Mouse (Mus musculus) gonadal fat pad, adult 2 months (tissue): ENCODE data around the gene Flnb. TPM values are rescaled to one million over a fixed set of nuclear protein-coding genes. Genes with fewer than 3 reads are reported as not detected.
A peak's percentile ranks its signal among the peaks of the same experiment; 100 is the strongest.

Experiments
- DNase-seq: peaks from one replicate; pipeline ENCODE4 v3.0.0-alpha.2; 2012; ENCODE audit warnings: low read depth
- polyA plus RNA-seq: library from polyadenylated mRNA; depleted of rRNA; stranded (reverse); fragments of >200 nt; gene quantifications from 2 replicates; pipeline ENCODE4 v1.2.3, GENCODE M21; 2012

The Flnb gene
- polyA plus RNA-seq, 1 experiment, result 37.8 TPM

DNA sequence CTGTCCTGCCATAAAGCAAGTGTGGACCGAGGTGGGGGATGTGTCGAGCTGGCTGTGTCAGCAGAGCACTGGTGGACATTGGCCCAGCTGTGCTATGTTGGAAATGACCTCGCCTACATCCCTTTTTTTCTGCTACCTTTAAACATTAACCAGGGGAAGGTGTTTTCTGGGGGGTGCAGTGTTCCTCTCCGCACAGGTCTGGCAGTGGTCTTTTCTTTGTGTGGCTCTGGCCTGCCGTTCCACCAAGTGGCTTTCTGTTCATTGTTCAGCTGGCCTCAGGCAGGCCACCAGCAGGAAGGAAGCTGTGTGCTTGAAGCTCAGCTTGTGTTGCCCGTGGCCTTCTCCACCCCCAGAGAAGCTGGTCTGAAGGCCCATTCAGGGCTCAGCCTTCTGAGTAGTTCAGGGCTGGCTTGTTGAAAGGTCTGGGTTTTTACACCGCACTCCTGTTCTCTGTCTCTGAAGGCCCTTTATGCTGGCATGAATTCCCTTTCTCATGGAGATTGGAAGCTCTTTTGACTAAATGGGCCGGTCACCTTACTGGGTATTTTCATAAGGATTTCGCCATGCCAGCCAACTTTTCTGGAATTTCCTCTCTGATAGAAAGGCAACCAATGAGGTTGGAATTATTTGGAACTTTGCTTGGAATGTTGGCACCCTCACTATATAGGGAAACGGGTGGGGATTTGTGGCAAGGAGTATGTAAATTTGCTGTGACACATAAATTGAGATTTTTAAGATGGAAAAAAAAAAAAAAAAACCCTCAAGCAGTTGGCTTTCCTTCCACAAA is 8.6 kb downstream of the Flnb start:
- no peak for DNase-seq

DNA sequence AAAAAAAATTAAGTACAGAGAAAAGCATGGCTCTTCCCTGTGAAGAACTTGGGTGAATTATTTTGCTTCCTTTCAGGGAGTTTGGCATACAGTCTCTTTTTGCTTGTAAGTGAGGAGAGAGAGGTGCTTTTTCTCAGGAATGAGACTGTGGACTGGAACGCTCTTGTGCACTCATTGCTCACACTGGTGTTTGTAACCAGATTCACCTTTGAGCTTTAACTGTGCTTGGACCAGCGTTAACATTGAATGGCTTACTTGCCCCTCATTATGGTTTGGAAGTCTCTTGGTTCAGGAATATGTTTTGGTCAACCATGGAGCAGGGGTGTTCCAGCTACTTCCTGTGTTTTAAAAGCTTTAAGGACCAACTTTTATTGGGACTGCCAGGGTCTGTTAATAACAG is 11.4 kb downstream of the Flnb start:
- no peak for DNase-seq

DNA sequence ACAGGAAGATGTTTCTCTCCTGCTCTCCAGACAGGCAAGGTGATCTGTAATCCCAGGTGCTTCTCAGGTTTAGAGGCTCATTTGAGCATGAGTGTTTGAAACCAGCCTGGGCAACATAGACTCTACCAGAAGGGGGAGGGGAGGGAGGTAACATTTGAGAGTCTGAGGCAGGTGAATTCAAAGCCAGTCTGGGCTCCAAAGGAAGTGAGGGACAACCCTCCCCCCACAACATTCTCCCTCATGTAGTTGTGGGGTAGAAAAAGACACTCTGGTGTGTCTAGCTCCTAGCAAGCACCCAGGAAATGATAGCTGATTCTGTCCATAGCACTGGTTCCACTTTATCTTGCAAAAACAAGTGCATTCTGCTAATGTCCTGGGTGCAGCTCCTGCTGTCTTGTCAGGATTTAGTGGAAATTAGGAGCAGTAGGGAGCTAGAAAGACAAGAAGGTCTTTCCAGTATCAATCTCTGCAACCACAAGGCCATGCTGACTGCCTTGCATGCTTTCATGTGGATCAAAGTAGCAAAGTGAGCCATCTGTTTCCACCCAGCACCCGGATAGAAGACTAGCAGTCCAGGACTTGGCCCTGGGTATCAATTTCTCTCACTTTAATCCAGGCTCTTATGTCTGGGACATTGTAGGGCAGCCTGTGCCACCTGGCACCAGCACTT is 14.1 kb downstream of the Flnb start:
- no peak for DNase-seq

DNA sequence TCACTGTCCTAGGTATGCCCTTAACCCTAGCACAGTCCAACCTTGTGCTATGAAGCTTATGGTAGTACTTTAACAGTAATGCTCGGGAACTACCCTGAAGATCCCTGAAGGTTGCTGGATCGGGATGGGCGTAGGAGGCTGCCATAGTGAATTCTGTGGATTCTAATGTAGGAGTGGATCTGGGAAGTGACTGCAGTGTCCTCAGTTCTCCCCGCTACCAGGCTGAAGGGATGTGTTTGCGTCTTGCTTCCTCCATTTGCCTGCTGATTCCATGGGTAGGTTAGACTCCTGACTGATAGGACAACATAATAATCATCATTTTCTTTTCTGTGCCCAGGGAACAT is 14.7 kb downstream of the Flnb start:
- no peak for DNase-seq

DNA sequence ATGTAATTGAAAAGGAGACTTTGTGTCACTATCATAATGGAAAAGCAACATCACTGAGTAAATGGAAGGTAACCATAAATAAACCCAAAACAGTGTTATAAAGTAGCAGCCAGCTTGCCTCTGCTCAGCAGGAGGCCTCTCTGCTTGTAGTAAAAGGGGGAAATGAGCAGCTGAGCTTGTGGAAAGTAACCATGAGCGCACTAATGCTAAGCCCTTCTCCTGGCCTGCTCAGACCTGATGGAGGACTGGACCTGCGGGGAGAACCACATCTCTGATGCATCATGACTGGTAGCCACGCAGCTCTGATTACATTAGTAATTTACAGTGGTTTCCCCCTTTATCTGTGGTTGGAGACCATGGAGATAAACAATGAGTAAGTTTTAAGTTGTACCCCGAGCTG is 15.7 kb downstream of the Flnb start:
- DNase-seq, result no peak

DNA sequence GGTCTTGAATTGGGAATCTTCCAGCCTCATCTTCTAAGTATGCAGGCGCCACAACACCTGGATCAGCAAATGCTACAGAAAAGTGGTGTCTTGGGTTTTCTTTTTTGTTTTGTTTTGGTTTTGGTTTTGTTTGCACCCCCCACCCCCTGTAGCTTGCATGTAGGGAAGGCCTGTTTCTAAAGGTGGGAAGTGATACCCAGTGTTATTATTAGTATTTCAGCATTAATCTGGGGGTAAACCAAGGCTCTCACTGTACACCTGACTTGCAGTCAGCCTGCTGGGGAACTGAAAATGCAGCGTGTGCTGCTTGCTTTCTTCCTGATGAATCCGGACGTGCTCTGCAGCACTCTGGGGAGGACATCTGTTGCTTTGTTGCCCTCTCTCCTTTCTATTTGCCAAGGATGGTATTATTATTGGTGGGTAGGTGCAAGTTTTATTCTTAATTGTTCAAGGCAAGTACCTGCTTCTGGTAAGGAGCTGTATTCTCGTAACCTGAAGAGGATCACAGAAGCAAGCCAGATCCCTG is 20.9 kb downstream of the Flnb start:
- DNase-seq, result no peak

DNA sequence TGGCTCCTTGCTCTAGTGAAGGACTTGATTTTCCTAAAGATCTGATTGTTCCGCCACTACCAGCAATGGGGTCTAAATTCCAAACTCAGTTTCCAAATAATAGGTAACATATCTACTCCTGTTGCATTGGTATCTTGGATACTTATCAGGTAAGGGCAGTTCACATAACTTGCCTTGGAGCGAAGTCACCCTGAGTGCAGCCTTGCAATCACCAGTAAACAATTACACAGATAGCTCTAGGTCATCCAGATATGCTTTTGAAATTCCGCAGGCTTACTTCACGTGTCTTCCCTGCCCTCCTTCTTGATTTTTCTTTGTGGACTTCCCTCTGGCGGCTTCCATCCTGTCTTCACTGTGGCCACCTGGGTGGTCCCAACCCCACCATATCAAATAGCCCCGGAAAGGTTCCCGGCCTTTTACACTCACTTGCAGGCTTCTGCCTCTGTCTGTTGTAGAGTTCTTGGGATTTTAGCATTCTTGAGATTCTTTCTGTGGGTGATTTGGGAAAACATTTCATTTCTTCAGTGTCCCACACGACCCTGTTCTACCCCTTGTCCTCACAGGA is 22.3 kb downstream of the Flnb start:
- DNase-seq, result no peak

DNA sequence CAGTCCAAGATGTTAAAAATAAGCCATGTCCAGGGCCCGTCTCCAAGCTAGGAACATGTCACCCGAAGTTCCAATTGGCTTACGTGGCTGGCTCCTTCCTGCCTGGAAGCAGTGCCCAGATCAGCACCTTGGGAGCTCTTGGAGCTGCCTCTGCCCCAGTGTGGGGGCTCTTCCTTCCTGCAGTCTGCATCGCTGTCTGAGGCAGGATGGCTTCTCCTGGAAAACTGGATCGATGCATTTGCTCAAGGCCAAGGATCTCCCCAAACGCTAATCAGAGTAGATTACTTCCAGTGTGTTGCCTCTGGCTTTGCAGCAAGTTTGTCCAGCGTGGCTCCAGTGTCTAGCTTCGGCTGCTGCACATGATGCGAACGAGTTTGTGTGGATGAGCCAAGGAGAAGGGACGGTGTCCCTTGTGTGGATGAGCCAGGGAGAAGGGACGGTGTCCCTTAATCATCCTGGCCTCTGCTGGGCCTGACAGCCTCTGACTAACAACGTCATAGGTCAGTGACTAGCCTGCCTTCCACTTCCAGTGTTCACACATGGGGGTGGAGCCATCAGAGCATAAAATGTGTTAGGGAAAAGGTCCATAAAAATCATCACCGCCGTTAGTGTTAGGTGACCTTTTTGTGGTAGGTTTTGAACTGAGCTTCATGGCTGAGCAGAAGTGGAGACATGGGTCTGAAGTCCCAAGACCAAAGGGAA is 25.0 kb downstream of the Flnb start:
- no peak for DNase-seq

DNA sequence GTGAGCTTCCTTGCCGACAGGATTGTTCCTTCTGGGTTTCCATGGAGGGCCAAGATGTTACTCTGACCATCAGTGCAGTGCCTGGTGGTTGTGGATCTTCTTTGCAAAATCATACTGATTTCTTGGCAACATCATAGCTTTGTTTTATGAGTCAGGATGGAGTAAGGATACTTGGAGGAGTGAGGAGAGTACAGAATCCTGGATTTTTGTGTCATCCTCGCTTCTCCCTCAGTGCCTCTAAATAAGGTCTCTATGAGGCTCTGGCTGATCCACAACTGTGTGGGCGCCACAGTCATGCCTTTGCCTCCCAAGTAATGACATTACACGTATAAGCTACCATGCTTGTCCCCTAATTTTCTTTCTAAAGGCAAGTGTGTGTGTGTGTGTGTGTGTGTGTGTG is 28.9 kb downstream of the Flnb start:
- no peak for DNase-seq

DNA sequence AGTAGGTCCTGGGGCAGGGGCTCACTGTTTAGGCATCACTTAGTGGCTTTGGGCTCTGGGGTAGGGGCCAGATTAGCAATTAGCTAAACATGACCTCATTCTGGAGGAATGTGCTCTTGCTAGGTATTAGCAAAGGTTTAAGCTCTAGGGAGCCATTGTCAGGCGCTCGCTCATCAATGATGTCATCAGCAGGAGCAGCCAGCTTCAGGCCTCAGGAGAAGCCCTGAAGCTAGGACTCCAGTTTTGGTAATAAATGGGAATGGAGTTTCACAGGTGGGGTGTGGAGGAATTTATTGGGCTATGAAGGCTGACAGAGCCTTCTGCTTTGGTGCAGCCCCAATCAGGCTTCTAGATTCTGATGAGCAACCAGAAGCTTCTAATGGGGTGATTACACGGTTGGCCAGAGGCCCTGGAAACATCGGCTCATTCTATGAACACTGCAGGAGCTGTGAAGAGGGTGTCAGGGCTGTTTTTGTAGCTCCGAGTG is 30.0 kb downstream of the Flnb start:
- no peak for DNase-seq

DNA sequence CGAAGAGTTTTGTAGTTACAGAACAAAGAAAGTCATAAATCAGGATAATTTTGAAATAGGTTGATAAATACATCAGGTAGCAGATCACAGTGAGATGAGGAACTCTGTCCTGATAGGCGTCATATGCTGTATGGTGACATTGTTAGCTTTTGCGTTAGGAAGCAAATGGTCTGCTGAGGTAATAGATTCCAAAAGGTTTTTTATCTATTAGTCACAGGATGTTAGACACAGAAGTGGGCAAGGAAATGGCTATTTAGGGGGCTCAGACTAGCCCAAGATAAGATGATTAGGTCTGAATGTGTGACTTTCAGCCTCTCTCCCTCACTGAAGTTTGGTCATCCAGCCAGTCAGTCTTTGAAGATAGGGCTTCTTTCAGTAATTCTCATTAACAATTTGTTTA is 33.2 kb downstream of the Flnb start:
- no peak for DNase-seq

DNA sequence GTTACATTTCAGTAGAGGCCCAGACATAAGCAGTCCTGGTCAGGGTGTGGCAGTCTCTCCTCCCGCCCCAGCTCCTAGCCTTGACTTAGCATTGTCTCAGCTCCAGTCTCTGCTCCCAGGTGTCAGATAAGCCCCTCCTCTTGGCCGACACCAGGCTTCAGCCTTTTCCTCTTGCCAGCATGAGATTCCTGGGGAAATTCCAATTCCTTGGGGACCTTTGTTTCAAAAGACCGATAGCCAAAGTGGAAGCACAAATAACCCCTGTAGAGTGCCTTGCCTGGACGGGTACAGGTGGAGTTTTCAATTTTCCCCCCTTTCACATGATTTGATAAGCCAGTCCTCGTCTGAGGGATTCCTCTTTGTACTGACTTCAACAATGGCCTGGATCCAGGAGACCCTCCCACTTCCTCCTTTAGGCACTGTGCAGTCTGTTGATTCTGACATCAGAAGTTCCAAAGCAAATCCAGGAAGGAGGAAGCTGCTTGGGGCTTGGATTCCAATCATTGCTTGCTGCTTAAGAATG is 33.8 kb downstream of the Flnb start:
- no peak for DNase-seq

DNA sequence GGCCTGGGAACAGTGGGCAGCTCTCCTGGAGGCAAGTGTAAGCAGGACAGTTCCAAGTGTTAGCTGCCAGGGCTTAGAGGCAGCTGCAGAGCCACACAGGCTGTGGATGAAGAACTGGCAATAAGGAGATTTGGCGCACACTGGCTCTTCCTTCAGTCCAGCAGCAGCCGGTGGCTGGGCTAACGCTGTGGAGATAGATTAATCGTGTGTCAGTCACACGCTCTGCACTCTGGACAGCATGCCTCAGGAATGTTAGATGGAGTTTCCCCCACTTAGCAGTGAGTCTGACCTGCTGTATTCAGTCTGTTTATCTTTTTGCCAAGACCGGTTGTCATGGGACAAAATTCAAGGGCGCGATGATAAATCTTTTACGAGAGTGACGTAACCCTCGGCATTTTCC is 35.9 kb downstream of the Flnb start:
- DNase-seq, result no peak

DNA sequence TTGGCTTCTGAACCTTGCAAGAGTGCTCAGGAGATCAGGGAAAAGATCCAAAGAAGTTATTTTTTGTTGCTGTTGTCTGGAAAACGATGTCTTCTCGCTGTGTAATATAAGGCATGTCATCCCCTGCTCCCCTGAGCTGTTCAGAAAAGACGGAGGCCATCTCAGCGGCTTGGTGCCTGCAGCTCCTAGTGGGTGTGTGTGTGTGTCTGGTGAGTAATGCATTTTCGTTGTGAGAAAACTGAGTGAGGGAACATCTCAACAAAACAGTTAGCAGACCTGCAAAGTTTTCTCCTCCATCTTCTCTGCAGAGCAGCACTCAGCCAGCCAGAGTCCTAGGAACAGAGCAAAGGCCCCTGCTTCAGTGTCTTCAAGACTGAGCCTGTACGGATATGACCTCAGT is 36.6 kb downstream of the Flnb start:
- no peak for DNase-seq

DNA sequence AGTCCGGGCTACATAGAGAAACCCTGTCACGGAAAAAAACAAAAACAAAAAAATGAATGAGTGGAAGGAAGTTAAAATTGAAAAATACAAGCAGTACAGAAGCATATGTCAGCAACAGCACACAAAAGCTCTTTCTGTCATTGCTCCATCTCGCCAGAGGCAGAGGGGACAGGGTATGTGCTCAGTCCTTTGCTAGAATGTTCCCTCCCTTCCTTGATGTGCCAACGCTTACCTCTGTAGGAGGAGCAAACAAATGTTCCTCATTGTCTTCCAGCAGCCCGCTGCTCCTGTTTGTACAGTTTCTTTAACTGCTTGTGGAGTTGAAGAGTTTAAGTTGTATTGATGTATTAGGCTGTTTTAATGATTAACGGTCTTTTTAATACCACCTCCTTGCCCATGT is 37.3 kb downstream of the Flnb start:
- DNase-seq, result peak; percentile 85

DNA sequence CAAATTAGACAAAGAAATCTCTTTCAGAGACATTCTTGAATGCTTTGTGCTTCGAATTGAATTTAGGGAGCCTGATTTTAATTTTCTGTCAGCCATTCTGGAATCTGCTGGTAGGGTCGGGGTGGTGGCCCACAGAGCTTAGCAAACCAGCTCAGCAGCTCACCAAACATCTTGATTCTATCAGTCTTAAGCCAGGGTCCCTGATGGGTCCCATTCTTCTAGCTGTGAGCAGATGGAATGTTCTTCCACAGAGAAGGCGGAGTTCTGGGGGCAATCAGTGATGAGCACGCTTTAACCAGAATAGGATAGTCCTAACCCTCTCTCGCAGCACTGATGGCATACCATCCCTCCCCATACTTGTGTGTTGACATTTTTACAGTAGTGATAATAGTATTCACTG is 37.7 kb downstream of the Flnb start:
- DNase-seq, result no peak

DNA sequence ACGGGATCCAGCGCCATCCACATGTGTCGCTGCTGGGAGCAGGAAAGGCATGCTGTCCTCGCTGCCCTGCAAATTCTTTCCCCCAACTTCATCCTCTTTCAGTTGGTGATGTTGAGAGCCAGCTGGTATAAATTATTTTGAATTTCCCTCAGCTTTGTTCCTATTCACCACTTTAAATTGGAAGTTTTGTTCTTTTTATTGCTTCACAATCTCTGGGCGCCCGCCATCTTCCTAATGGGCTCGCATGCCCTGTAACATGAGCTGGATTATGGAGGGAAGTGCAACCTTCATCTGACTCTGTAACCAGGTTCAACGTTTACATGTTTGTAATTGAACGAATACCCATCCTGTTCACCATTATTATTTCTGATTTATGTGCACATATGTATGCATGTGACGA is 38.6 kb downstream of the Flnb start:
- no peak for DNase-seq

DNA sequence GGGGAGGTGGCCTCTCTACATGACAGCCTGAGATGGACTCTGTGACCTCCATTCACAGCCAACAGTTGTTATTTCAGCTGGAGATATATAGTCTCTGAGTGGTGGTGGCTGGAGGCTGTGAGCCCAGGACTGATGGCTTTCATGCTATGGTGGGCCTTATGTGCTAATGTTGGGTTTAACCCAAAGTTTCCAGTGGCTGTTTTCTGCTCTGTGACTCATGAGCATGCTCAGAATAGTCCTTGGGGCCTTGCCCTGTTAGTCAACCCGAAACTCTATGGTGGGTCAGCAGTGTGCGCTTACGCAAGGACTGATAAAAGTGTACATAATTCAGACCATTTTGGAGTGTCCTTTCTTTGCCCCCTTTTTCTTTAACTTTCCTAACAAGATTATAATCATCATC is 40.1 kb downstream of the Flnb start:
- DNase-seq, result no peak

DNA sequence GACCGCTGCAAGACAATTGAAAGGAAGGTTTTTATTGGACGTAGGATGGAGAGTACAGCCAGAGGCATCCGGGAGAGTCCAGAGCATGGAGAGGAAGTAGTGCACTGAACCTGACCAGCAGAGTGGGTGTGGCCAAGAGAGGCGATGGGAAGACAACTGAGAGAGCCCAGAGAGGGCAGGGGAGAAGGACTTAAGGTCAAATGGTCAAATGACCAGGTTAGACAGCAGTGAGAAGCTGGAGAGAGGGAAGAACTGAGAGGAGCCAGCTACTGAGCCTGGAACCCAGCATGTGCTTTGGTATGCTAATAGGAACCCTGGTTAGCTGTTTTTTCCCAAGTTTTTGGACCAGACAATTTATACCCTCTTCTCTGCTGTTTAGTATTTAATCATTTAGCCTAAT is 40.7 kb downstream of the Flnb start:
- no peak for DNase-seq

DNA sequence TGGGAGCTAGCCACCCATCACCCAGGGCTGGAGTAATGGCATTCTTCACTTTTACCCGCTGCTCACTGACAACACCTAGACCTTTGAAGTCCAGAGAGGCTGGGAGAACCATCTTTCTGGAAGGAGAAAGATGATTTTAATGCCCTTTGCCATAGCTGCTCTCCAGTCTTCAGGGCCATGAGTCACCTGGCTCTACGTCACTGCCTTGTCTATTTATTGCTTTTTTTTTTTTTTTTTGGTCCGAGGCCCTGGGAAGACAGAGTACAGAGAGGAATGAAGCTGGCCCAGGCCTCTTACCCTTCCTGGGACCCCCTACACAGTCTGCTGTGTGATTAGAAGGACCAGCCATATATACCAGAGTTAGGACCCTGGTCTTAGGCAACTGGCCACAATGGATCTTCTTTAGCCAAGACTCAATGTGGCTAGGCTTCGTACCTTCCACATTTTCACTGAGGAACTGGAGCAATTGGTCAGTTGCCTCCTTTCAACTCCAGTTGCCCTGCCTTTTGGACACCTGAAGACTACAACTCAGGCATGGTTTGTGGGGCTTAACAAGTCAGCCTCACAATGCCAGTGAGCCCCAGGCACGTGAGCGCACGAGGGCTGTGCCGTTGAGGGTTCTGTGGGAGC is 42.9 kb downstream of the Flnb start:
- DNase-seq, result no peak

DNA sequence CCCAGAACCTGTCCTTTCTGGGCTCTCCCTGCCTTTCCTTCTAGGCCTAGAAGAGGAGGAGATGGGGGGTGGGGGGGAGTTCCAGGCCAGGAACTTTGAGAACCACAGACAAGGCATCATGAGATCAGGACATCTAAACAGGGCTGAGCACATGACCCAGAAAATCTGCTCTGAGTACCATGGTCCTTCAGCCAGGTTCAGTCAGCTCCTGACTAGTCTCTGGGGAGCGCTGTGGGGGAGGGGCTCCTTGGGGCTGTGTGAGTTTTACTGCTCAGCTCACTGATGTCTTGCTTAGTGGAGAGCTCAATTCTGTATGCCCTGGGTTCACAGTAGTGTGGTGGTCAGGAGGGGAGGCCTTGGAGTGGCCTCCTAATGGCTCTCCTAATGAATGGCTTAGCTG is 43.5 kb downstream of the Flnb start:
- no peak for DNase-seq

DNA sequence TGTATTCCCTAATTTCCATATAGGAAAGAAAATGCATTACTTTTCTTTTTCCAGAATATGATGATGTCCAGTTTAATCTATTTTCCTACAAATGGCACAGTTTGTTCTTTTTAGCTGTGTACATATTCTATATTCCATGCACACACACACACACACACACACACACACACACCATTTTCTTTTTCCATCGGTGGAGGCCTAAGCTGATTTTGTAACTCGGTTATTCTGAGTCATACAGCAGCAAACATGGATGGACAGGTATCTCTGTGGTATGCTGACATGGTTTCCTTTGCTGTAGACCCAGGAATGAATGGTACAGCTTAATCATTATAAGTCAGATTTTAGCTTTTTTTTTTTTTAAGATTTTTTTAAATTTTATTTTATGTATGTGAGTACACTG is 44.5 kb downstream of the Flnb start:
- DNase-seq, result no peak
